Mouse (Mus musculus) cortical plate, adult 2 months (tissue): ENCODE results near the gene Tmem132d.

Experiments used
- CTCF ChIP-seq: fragments of 200-500 bp; IDR thresholded peaks from 2 replicates; pipeline ENCODE4 v1.5.1; 2011; ENCODE audit warnings: mild to moderate bottlenecking, control low read depth, low read length; ENCODE audit not compliant: insufficient read depth; ENCODE audit errors: extremely low read depth
- POLR2A ChIP-seq: fragments of 200-500 bp; IDR thresholded peaks from 2 replicates; pipeline ENCODE4 v1.6.1; 2011; ENCODE audit warnings: mild to moderate bottlenecking, low read length, control low read depth; ENCODE audit not compliant: insufficient read depth; ENCODE audit errors: extremely low read depth

- TF ChIP-seq CTCF (no peak), POLR2A (no peak)
Measured at GRCm38 (mm10) chr5:128435683-128436082, 2.8 kb upstream of the Tmem132d start.
